Mouse (Mus musculus): Measurements from ENCODE around the gene Casp7. TPM values are rescaled to one million over a fixed set of nuclear protein-coding genes. Genes with fewer than 3 reads are reported as not detected.
"Not testable (repeated sequence)": the region's sequence is repeated elsewhere in the genome, so short reads cannot be mapped to it uniquely, and the experiment has no call there.

The Casp7 gene
- total RNA-seq, 1 experiment from 2014 or later: 25.4 TPM

DNA sequence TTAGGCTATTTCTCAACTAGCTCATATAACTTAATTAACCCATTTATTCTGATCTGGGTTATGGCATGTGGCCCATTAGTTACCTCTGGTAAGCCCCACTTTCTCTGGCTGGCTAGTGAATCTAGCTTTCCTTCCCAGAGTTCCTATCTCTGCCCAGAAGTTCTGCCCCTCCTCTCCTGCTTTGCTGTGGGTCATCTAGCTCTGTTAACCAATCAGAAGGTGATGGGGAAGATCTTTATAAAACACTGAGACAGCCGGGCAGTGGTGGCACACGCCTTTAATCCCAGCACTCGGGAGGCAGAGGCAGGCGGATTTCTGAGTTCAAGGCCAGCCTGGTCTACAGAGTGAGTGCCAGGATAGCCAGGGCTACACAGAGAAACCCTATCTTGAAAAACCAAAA lies 13.0 kb downstream of the Casp7 start:
- not testable (repeated sequence) for ATAC-seq (replicated peaks; ENCODE audit: insufficient number of reproducible peaks, low FRiP score, low TSS enrichment, poor library complexity, severe bottlenecking)

DNA sequence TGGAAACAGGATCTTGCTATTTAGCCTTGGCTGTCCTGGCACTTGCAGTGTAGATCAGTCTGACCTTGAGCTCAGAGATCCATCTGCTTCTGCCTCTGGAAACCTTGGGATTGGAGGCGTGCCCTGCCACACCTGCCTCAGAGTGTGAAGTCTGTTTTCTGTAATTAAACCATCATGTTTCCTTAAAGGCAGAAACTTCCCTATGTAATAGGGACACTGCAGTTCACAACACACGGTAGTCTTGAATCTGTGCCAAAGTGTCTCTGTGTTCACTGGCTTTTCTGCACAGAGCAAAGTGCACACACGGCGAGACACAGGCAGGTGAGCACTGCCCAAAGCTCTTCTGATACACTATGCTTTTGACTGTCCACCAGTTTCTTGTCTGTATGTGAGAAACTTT lies 21.5 kb downstream of the Casp7 start:
- no peak for ATAC-seq (replicated peaks; ENCODE audit: insufficient number of reproducible peaks, low FRiP score, low TSS enrichment, poor library complexity, severe bottlenecking)

DNA sequence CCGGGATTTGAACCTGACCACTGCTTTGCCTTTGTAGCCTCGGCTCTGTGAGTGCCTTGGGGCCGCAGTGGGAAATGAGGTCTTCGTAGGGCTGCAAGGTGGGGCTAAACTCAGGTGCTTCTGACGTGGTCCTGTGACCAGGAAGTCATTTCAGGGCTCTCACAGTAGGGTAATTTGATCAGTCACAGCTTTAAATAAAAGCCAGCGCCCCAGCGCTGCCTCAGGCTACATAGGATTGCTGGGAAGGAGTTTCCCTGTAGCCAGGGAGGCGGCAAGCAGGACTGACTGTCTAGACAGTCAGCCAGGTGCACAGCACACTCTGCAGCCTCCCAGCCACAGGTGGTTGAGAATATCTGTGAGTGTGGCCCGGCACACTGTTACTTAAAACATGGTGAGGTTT lies 22.5 kb downstream of the Casp7 start:
- no peak for ATAC-seq (replicated peaks; ENCODE audit: insufficient number of reproducible peaks, low FRiP score, low TSS enrichment, poor library complexity, severe bottlenecking)

DNA sequence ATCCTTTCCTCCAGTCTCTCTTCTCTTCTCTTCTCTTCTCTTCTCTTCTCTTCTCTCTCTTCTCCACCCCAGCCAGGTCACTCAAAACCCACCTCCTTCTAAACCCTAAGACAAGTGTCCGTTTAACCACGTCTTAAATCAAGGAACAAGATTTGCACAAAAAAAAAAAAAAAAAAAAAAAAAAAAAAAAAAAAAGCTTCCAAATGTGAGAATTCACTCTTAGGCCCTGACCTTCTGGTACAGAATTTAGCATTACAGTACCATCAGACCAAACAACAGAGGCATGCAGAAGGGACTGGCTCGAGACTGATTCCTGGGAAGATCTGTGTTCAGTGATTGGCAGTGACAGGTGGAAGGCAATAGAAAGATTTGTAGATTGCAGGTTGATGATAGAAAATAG lies 23.4 kb downstream of the Casp7 start:
- ATAC-seq (replicated peaks; ENCODE audit: insufficient number of reproducible peaks, low FRiP score, low TSS enrichment, poor library complexity, severe bottlenecking): no peak

DNA sequence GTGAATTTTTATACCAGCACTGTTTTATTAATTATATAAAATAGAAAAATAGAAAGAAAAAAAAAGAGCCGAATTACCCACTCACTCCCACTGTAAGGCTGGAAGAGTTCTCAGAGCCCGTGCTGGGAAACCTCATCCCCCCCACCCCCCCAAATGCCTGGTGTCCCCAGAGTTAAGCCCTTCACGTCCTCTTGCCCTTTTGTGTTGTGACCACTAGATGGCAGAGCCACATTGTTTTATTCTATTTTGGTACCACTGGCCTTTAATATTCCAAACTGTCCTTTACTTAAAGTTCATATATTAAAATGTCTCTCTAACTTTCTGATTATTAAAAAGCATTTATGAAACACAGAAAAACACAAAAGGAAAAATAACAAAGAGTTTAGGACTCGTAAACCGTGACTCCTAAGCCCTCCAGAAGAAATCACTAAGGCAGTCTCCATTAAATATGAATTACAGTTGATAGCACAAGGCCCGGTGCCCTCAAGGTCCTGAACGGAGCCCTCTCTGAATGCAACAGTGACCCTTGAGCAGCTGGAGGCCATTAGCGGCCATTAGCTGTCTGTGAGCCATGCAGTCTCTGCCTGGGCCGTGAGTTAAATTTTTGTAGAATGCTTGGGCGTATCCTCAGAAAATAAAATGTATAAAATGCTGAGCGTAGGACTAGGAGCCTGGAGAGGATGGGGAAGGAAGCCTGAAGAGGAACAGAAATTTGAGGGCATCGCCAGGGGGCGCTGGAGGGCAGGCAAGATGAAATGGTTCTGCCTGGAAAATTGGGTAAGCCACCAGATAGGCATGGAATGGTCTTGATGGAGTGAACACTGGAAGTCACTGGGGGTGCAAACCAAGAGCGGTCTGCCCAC lies 25.8 kb downstream of the Casp7 start:
- ATAC-seq (replicated peaks; ENCODE audit: insufficient number of reproducible peaks, low FRiP score, low TSS enrichment, poor library complexity, severe bottlenecking): 0 out of 2 replicates have a peak, but pooled peaks have one; percentile 60

DNA sequence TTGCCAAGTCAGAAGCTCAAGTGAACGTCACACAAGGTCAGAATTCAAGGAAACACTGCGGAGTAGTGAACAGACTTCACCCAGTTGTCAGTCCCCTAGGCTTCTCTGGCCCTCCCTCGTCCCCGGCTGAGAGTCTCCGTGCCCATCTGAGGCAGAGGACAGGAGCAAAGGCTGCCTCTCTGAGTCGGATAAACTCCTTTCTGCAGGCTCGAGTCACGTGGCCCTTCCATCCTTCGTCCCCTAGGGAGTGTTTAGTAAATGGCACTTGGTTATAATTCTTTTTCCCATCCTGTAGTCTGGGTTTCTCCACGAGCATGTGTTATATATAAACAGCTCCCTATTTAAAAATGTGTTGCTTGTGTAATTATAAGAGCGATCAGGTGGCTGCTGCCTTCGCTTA lies 26.4 kb downstream of the Casp7 start:
- ATAC-seq (replicated peaks; ENCODE audit: insufficient number of reproducible peaks, low FRiP score, low TSS enrichment, poor library complexity, severe bottlenecking): no peak

DNA sequence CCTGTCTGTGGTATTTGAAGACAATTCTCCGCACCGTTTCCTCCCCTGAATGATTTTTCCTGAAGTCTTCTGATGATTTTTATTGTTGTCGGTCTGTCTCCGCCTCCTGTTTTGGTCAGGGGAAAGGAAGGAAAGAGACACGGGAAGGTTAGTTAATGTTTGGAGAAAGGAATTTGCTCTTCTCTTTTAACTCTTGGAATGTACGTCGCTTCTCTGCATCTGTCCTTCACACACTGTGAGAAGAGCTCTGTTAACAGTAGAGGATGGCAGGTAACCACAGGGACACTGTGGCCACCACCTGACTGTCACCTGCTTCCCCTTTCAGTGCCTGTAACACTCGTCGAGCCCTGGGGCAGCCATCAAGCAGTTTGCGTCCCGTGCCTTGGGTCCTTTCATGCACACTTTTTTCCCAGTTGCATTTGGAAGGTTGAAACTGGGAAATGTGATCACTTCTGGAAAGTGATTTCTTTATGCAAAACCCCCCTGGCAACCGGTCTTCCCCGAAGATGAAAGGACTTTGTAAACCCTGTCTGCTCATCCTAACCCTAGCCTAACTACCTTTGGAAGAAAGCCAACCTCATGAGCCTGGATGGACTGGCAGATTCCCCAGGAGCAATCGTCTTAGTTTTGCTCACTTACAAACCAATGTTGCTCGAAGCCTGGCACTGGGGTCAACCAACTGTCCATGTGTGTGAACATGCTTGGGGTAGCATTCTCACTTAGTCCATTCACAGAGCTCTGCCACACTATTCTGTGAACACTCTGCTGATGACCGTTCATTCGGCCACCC lies 27.9 kb downstream of the Casp7 start:
- no peak for ATAC-seq (replicated peaks; ENCODE audit: insufficient number of reproducible peaks, low FRiP score, low TSS enrichment, poor library complexity, severe bottlenecking)

DNA sequence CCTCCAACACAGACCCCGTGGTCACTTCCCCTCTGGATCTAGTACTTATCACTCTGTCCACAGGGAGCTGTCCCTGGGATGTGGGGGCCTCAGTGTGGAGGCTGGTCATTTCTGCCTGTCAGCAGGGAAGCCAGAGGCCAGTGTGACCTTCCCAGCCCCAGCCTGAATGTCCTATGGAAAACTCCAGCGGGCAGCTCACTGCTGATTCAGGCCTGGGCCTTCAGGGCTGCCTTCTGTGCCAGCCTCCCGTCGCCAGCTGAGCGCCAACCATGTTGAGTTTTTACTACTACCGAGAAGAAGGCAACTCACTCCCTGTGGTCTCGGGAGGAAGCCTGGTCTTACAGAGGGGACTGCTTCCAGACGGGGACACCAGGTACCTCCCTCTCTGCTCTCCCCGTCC lies 28.6 kb downstream of the Casp7 start:
- no peak for ATAC-seq (replicated peaks; ENCODE audit: insufficient number of reproducible peaks, low FRiP score, low TSS enrichment, poor library complexity, severe bottlenecking)

DNA sequence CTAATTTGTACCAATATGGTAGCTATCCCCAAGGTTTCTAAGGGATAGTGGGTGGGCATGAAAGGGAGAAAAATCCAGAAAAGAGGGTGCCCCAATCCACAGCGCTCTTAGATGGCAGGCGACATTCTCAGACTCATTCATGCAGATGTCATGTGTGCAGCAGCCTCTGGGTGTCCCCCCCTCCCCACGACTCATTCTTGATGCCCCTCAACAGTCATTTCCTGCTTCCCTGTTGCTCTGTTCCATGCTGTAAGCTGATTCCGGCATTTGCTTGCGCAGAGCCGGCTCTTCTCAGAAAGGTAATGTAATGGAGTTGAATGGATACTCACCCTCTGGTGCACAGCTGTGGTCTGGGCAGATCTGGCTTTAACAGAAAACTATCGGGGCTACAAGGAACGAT lies 33.4 kb downstream of the Casp7 start:
- ATAC-seq (replicated peaks; ENCODE audit: insufficient number of reproducible peaks, low FRiP score, low TSS enrichment, poor library complexity, severe bottlenecking): no peak

DNA sequence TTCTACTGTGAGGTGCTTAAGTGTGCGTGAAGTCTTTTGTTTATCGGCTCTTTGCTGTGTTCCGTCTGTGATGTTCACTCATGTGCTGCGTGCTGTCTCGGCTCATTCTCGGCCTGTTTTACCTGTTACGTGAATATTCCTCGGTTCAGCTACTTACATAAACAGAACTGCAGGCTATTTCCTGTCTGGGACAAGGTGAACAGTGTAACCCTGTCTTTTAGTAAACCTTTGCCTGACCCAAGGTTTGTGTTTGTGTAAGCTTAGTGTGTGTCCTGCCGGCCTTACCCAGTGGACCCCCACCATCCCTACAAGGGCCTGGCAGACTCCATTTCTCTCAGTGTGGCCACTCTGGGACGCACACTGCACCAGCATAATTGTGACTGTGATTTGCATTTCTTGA lies 35.8 kb downstream of the Casp7 start:
- ATAC-seq (replicated peaks; ENCODE audit: insufficient number of reproducible peaks, low FRiP score, low TSS enrichment, poor library complexity, severe bottlenecking): no peak

DNA sequence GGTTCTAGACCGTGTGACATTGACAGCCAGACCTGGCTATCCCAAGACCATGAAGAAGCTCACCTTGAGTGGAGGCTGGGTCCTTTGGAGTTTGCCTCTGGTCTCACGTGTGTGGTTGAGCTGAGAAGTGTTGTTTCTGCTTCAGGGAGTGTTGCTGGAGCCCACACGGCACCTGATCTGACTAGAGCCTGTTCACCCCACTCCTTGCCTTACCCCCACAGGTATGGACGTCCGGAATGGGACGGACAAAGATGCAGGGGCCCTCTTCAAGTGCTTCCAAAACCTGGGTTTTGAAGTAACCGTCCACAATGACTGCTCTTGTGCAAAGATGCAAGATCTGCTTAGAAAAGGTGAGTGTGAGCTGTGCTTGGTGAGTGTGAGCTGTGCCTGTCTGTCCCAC lies 36.7 kb downstream of the Casp7 start:
- ATAC-seq (replicated peaks; ENCODE audit: insufficient number of reproducible peaks, low FRiP score, low TSS enrichment, poor library complexity, severe bottlenecking): no peak

DNA sequence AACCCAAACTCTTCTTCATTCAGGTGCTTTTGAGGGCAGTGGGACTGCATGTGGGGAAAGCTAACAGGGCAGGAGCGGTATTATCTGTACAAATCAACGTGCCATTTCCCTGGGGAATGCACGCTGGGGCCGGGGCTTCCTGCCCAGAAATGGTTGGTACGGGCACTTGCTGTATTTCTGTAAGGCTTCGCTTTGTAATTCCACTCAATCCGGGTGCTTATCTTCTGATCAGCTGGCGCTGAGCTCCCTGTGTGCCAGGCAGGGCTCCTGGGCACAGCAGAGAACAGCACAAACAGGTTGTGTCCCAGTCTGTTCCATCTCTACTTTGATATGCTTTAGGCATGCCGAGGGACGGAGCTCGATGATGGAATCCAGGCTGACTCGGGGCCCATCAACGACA lies 39.5 kb downstream of the Casp7 start:
- no peak for ATAC-seq (replicated peaks; ENCODE audit: insufficient number of reproducible peaks, low FRiP score, low TSS enrichment, poor library complexity, severe bottlenecking)

DNA sequence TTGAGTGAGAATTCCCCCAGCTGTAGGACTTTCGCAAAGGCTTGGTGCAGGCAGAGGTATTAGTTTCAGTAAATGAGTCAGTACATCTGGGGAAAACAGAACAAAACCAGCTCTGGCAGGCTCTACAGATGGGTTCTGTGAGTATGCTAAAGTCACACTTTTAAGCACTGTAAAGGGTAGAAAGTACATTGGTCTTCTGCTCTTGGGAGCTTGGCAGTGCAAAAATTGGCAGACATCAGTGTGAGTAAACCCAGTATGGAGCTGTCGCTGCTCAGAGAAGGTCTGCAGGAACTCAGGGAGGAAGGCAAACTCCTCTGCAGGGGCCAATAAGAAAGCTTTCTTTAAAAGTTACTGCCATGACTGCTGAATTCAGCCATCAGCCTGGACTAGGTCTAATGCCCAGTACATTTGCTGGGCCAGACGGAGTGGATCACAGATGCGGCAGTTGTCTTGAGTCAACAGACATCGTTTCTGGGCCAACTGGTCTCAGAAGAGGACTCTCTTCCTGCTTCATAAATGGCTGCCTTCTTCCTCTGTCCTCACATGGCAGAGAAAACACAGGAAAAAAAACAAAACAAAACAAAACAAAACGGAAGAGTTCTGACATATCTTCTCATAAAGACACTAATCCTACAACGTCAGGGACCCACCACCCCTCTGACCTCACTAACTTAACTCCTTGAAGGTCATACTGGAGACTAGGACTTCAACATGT lies 41.6 kb downstream of the Casp7 start:
- no peak for ATAC-seq (replicated peaks; ENCODE audit: insufficient number of reproducible peaks, low FRiP score, low TSS enrichment, poor library complexity, severe bottlenecking)

DNA sequence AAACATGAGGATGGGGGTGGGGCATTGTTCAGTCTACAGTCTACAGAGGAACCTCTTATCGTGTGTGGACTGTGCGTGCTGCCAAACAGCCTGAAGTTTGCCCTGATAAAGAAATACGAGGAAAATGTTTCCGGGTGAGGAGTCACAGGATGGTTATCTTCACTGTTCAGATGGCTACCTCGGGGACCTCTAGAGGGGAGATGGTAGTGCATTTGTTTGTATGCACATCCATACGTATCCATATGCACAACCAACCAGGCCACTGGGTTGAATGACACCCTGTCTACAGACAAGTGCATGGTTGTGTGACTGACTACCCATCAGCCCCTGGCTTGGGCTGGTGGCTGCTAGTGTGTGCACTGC lies 42.1 kb downstream of the Casp7 start:
- ATAC-seq (replicated peaks; ENCODE audit: insufficient number of reproducible peaks, low FRiP score, low TSS enrichment, poor library complexity, severe bottlenecking): no peak

DNA sequence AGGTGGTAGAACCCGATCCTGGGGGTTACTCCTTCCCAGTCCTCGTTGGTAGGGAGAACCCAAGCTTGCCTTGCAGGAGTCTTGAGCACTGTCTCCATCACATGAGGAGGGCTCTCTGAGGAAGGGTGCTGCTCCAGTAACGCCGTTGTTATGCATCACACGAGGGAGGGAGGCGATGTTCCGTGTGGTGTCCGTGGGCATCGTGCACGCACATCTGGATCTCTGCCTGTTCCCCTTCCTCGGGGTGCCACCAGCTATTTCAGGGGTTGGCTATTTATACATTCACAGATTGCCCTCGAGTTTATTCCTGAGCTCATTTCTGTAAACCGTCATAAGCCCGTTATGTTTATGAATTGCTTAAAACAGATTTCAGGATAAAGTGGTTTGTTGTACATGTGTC lies 46.5 kb downstream of the Casp7 start:
- ATAC-seq (replicated peaks; ENCODE audit: insufficient number of reproducible peaks, low FRiP score, low TSS enrichment, poor library complexity, severe bottlenecking): no peak

DNA sequence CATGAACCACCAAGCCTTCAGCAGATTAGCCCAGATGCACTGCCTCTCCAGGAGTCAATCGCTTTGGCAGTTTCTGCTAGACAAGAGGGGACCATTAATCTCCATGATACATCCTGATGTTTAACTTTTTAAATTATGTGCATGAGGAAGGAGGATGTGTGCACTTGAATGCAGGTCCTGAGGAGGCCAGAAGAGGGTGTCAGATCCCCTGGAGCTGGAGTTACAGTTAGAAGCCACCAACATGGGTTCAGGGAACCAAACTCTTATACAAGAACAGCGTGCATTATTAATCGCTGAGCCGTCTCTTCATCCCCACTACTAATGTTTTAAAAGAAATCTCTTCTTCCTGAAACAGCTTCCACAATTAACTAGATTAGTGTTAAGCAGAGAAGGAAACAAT lies 51.9 kb downstream of the Casp7 start:
- no peak for ATAC-seq (replicated peaks; ENCODE audit: insufficient number of reproducible peaks, low FRiP score, low TSS enrichment, poor library complexity, severe bottlenecking)

DNA sequence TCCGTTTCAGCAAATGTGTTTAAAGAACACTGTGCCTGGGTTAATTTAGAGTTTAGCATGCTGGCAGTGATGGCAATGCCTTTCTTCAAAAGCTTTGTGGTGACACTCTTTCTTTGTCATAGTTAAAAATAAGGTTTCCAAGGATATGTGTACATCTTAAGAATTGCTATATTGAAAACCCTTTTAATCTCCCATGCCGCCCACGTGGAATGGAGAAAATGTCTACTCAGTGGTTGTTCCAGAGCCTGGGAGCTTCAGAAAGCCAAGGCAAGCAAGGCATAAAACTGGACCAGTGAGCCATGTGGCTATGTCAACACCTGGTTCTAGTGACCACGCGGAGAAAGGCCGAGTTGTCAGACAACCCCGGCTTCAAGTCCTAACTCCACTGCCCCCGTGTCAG lies 52.6 kb downstream of the Casp7 start:
- ATAC-seq (replicated peaks; ENCODE audit: insufficient number of reproducible peaks, low FRiP score, low TSS enrichment, poor library complexity, severe bottlenecking): no peak

DNA sequence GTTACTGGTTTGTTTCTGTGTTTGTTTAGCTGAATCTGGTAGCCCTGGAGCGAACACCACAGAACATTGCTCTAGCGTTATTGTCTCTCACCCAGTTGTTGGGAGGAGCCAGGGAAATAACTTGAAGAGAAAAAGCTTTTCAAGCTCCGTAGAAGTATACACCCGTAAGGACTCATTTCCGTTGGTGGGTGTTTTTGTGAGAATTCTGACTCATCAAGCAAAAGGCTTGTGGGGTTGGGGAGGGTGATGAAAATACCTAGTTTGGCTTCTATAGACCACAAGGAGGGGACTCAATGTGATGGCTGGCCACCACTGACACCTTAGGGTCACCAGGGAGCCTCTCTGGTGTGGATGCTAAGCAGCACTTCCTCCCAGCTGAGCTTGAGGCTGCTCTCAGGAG lies 54.0 kb downstream of the Casp7 start:
- ATAC-seq (replicated peaks; ENCODE audit: insufficient number of reproducible peaks, low FRiP score, low TSS enrichment, poor library complexity, severe bottlenecking): no peak

DNA sequence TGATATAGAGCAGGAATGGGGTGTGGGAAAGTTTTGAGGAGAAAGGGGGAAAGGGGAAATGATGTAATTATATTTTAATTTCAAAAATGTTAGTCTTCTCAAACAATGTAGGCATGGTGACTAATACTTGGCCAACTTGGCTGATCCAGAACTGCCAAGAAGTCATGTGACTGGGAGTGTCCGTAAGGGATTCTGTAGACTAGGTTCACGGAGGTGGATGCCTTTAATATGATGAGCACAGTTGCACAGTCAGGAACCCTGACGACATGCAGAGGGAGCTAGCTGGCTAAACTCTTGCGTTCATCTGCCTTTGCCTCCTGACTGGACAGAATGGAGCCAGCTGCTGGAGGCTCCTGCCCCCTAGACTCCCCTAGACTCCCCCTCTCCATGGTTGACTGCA lies 54.9 kb downstream of the Casp7 start:
- ATAC-seq (replicated peaks; ENCODE audit: insufficient number of reproducible peaks, low FRiP score, low TSS enrichment, poor library complexity, severe bottlenecking): no peak

DNA sequence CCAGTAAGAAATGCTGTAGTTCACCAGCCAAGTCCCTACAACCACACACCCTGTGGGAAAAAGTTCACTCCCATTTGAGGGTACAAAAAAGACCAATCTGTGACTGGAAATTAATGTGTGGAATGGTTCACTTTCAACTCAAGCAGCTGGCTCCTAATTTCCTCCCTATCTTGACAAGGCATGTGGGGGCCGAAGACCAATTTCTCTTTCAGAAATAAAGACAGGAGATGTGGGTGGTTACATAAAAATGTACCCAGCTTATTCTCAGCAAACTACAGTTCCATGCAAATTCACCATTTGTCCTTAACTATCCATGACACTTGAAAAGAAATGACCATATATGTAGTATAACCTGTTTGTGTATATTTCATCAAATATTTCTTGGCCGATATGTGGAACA lies 55.5 kb downstream of the Casp7 start:
- no peak for ATAC-seq (replicated peaks; ENCODE audit: insufficient number of reproducible peaks, low FRiP score, low TSS enrichment, poor library complexity, severe bottlenecking)

All from monocyte, adult 5-6 weeks (primary cell).